Mouse (Mus musculus) cerebellum, adult 9-11 months (tissue): ENCODE results near the gene Aspm.
A peak's percentile ranks its signal among the peaks of the same experiment; 100 is the strongest.
"Not testable (repeated sequence)": the region's sequence is repeated elsewhere in the genome, so short reads cannot be mapped to it uniquely, and the experiment has no call there.

Experiments
- DNase-seq: peaks from one replicate; pipeline ENCODE4 v3.0.0; 2022

Gene Aspm

GRCm38 (mm10) chr1:139454340-139455225, at the start of gene Aspm:
Aspm (plus strand) TSS chr1:139454772.
- peak; percentile 88 for DNase-seq

- no peak for DNase-seq
Observed at GRCm38 (mm10) chr1:139405766-139406165, 48.8 kb upstream of the Aspm start.

- DNase-seq = no peak
Observed at GRCm38 (mm10) chr1:139407701-139408100, 46.9 kb upstream of the Aspm start.

GRCm38 (mm10) chr1:139412365-139412764, 42.2 kb upstream of the Aspm start:
- not testable (repeated sequence) for DNase-seq

GRCm38 (mm10) chr1:139413465-139413864, 41.1 kb upstream of the Aspm start:
- DNase-seq = no peak

GRCm38 (mm10) chr1:139421521-139421874, 33.1 kb upstream of the Aspm start:
- no peak for DNase-seq

- DNase-seq = peak; percentile 92
Observed at GRCm38 (mm10) chr1:139421875-139422791, 32.4 kb upstream of the Aspm start, which contains the start of gene Zbtb41. Zbtb41 (plus strand) TSS chr1:139422288.

- peak; percentile 23 for DNase-seq
Observed at GRCm38 (mm10) chr1:139422941-139423340, 31.6 kb upstream of the Aspm start.

- no peak for DNase-seq
Observed at GRCm38 (mm10) chr1:139423931-139424330, 30.6 kb upstream of the Aspm start.

GRCm38 (mm10) chr1:139425006-139425405, 29.6 kb upstream of the Aspm start:
- DNase-seq = no peak

GRCm38 (mm10) chr1:139438373-139438772, 16.2 kb upstream of the Aspm start:
- DNase-seq = no peak

GRCm38 (mm10) chr1:139443103-139443502, 11.5 kb upstream of the Aspm start:
- DNase-seq = not testable (repeated sequence)

- no peak for DNase-seq
Observed at GRCm38 (mm10) chr1:139455226-139455869, 776 bp downstream of the Aspm start.

GRCm38 (mm10) chr1:139460807-139461206, 6.2 kb downstream of the Aspm start:
- no peak for DNase-seq

- no peak for DNase-seq
Observed at GRCm38 (mm10) chr1:139465936-139466335, 11.4 kb downstream of the Aspm start.

- no peak for DNase-seq
Observed at GRCm38 (mm10) chr1:139478898-139479297, 24.3 kb downstream of the Aspm start.

GRCm38 (mm10) chr1:139480246-139480645, 25.7 kb downstream of the Aspm start:
- DNase-seq = no peak

- no peak for DNase-seq
Observed at GRCm38 (mm10) chr1:139481146-139481545, 26.6 kb downstream of the Aspm start.

- DNase-seq = no peak
Observed at GRCm38 (mm10) chr1:139494630-139495029, 40.1 kb downstream of the Aspm start.

- DNase-seq = no peak
Observed at GRCm38 (mm10) chr1:139495408-139495807, 40.8 kb downstream of the Aspm start.

- no peak for DNase-seq
Observed at GRCm38 (mm10) chr1:139496212-139496611, 41.6 kb downstream of the Aspm start.

GRCm38 (mm10) chr1:139499751-139500150, 45.2 kb downstream of the Aspm start:
- DNase-seq = no peak

GRCm38 (mm10) chr1:139501258-139501752, 46.7 kb downstream of the Aspm start, which contains the start of gene F13b:
F13b (plus strand) TSS chr1:139501702.
- DNase-seq = no peak
